11 mouse cellular contexts compared by ENCODE assay signal in the genomic region with DNA sequence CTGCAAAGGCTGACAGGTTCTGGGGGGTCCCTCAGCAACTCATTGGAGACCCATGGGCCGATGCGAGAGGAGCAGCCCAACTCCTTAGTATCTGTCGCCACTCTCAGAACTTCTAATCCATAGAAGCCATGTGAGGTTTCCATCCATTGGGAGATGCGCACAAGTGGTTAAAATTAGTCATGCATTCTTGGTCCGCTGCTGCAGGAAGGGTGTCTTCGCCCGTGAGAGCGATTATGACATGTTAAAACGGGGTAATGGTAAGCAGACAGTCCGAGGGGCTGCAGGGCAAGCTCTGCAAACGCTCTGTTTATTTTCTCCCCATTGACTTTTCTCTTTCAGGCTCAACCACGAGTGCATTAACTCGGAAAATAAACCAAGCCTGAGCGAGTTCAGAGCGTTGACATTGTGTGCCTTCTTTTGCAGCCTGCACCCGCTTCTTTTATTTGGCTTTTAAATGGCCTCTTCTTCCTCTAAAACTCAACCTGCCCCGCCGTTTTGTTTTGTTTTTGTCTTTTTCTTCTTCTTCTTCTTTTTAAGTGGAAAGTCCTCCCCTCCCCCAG.
DNase-seq lines count a peak whose midpoint lies in the region; ATAC-seq and TF ChIP-seq lines count a peak whose summit lies in the region.
"Had no signal": no experiment of that assay in that cellular context is flagged by ENCODE, and none has a peak within 500 bp of the region (broad histone marks: within the 10 kb centered on the region; RNA-seq: fewer than 3 reads in every experiment).

No protein-coding gene starts in this region.

- H3K9ac ChIP-seq in hindbrain, embryonic 13.5 days, result no peak overlapping the region
- no peak overlapping the region for H3K9ac ChIP-seq in midbrain, postnatal 0 days (replicated peaks; ENCODE audit: low read length, poor library complexity, severe bottlenecking)
- H3K9ac ChIP-seq: limb, embryonic 12.5 days had no signal

- H3K4me1 ChIP-seq in hindbrain, embryonic 13.5 days (replicated peaks), result peaks cover 18% of the 10 kb centered on the region
- no peaks in the 10 kb centered on the region; the same call in 1 of the 2 replicates for H3K4me1 ChIP-seq in midbrain, postnatal 0 days (ENCODE audit: insufficient read depth, low read length)

- 10% methylated on average over 18 of the region's 18 CpGs for WGBS in hindbrain, embryonic 13.5 days
- WGBS in midbrain, postnatal 0 days, result 9% methylated on average over 18 of the region's 18 CpGs

- no peak for TF ChIP-seq CTCF in midbrain, postnatal 0 days (IDR thresholded peaks at IDR 0.05)

- 0 out of 2 replicates have a peak overlapping the region, but pooled peaks have one; percentile 10 for H3K4me3 ChIP-seq in hindbrain, embryonic 13.5 days
- H3K4me3 ChIP-seq in midbrain, postnatal 0 days (ENCODE audit: low read depth, low read length), result peak overlapping the region; percentile 3; the same call in 1 of the 2 replicates
- H3K4me3 ChIP-seq: limb, embryonic 12.5 days had no signal

- no peaks in the 10 kb centered on the region for H3K9me3 ChIP-seq in hindbrain, embryonic 13.5 days
- H3K9me3 ChIP-seq in midbrain, postnatal 0 days (ENCODE audit: low read length), result no peaks in the 10 kb centered on the region
- H3K9me3 ChIP-seq: limb, embryonic 12.5 days had no signal

- peak; percentile 49 for DNase-seq in embryo, embryonic 10 days (ENCODE audit: low spot score)
- DNase-seq in embryo, embryonic 9.5 days (ENCODE audit: extremely low spot score), result peak; percentile 38
- no peak for DNase-seq in midbrain, postnatal 0 days (ENCODE audit: low spot score)
- DNase-seq in right cerebral cortex, postnatal 14 days, result no peak
- no peak for DNase-seq in layer of hippocampus, adult 9-11 months
- no peak for DNase-seq in cerebellum, postnatal 4 days (ENCODE audit: low spot score in 2 of 2)
- DNase-seq: adrenal gland, adult 2 months; cerebellum, adult 18-20 months; kidney, postnatal 25 days had no signal

- peak overlapping the region; percentile 41 for H3K4me2 ChIP-seq in hindbrain, embryonic 13.5 days
- peak overlapping the region; percentile 39 for H3K4me2 ChIP-seq in midbrain, postnatal 0 days (ENCODE audit: low read depth, low read length, poor library complexity, severe bottlenecking)
- H3K4me2 ChIP-seq: limb, embryonic 12.5 days had no signal

- no peak overlapping the region for H3K27ac ChIP-seq in hindbrain, embryonic 13.5 days
- no peak overlapping the region for H3K27ac ChIP-seq in midbrain, postnatal 0 days (ENCODE audit: low read depth, low read length)
- H3K27ac ChIP-seq: limb, embryonic 12.5 days had no signal

- no peak for ATAC-seq in hindbrain, embryonic 13.5 days (ENCODE audit: low FRiP score)
- no peak for ATAC-seq in midbrain, postnatal 0 days (ENCODE audit: low FRiP score)

- H3K27me3 ChIP-seq in hindbrain, embryonic 13.5 days, result peaks cover 15% of the 10 kb centered on the region
- no peaks in the 10 kb centered on the region for H3K27me3 ChIP-seq in midbrain, postnatal 0 days (ENCODE audit: insufficient read depth, low read length)
- H3K27me3 ChIP-seq: limb, embryonic 12.5 days had no signal

- H3K36me3 ChIP-seq in hindbrain, embryonic 13.5 days, result no peaks in the 10 kb centered on the region
- no peaks in the 10 kb centered on the region for H3K36me3 ChIP-seq in midbrain, postnatal 0 days (ENCODE audit: insufficient read depth, low read length)
- H3K36me3 ChIP-seq: limb, embryonic 12.5 days had no signal

Comparison
In these comparisons a context has a peak if more than half of its experiments do, and no peak if none do; other contexts are left out.
1. DNase-seq: peak in embryo, embryonic 10 days (single experiment) and embryo, embryonic 9.5 days (single experiment); none in midbrain, postnatal 0 days (single experiment), right cerebral cortex, postnatal 14 days (single experiment), layer of hippocampus, adult 9-11 months (single experiment) and cerebellum, postnatal 4 days (0 of 2).